Mouse (Mus musculus): ENCODE data around the gene Ccdc78.

DNA sequence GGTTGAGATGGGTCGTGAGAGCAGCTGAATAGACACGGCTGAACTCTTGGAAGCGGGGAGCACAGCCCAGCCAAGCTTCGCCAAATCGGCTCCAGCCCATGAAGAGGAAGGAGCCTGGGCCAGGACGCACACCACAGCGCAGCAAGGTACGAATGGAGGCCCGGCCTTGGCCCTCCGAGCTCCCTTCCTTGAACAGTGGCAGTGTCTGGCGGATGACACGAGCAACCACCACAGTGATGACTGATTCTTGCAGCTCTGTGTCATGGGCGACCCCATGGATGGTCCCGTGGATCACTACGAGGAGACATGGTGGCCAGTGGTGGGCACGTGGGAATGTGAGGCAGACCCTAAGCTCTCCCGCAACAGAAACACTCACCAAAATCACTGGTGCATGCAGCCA, 8.6 kb downstream of the Ccdc78 start:
- no peak for TF ChIP-seq SMC3 (IDR thresholded peaks at IDR 0.05; ENCODE audit: low read depth, low read length)
- TF ChIP-seq POLR2A (IDR thresholded peaks at IDR 0.05; ENCODE audit: control insufficient read depth in 1 of 2, insufficient read depth in 1 of 2, low read depth in 1 of 2, low read length in 2 of 2, poor library complexity in 1 of 2) = no peak
- TF ChIP-seq EP300 (IDR thresholded peaks at IDR 0.05; ENCODE audit: low read depth in 1 of 2, low read length in 2 of 2) = no peak
- no peak for TF ChIP-seq CTCF (IDR thresholded peaks at IDR 0.05 in 2 of 3, conservative IDR thresholded peaks at IDR 0.05 in 1 of 3; ENCODE audit: control insufficient read depth in 1 of 3, insufficient read depth in 1 of 3, low read depth in 2 of 3, low read length in 3 of 3, poor library complexity in 1 of 3, severe bottlenecking in 1 of 3)
- no peak for TF ChIP-seq ZC3H11A (IDR thresholded peaks at IDR 0.05; ENCODE audit: low read depth, low read length)
- TF ChIP-seq CHD2 (IDR thresholded peaks at IDR 0.05; ENCODE audit: low read length) = no peak

Data from MEL (cell line).